Mouse (Mus musculus): Measurements from ENCODE around the gene Nudt21.
A peak's percentile ranks its signal among the peaks of the same experiment; 100 is the strongest.

The Nudt21 gene

GRCm38 (mm10) chr8:94004139-94004538 is 32.7 kb downstream of the Nudt21 start:
- ATAC-seq (ENCODE audit: low TSS enrichment) = peak; percentile 87

GRCm38 (mm10) chr8:93998961-93999360 is 37.9 kb downstream of the Nudt21 start:
- ATAC-seq (ENCODE audit: low TSS enrichment) = no peak

GRCm38 (mm10) chr8:93989739-93990138 is 47.1 kb downstream of the Nudt21 start:
- ATAC-seq (ENCODE audit: low TSS enrichment) = no peak

- ATAC-seq (ENCODE audit: low TSS enrichment) = no peak
These were observed 52.1 kb downstream of the Nudt21 start for GRCm38 (mm10) chr8:93984731-93985130.

GRCm38 (mm10) chr8:93983827-93984226 is 53.0 kb downstream of the Nudt21 start:
- ATAC-seq (ENCODE audit: low TSS enrichment) = peak; percentile 64

- 0 out of 2 replicates have a peak, but pooled peaks have one; percentile 38 for ATAC-seq (ENCODE audit: low TSS enrichment)
These were observed 55.1 kb downstream of the Nudt21 start for GRCm38 (mm10) chr8:93981679-93982215.

- ATAC-seq (ENCODE audit: low TSS enrichment) = no peak
These were observed 56.7 kb downstream of the Nudt21 start for GRCm38 (mm10) chr8:93980141-93980540.

GRCm38 (mm10) chr8:93976446-93977211 is 60.2 kb downstream of the Nudt21 start:
- ATAC-seq (ENCODE audit: low TSS enrichment) = no peak

GRCm38 (mm10) chr8:93975358-93975757 is 61.5 kb downstream of the Nudt21 start:
- ATAC-seq (ENCODE audit: low TSS enrichment) = no peak

- no peak for ATAC-seq (ENCODE audit: low TSS enrichment)
These were observed 62.1 kb downstream of the Nudt21 start for GRCm38 (mm10) chr8:93974602-93975186.

- no peak for ATAC-seq (ENCODE audit: low TSS enrichment)
These were observed 62.9 kb downstream of the Nudt21 start for GRCm38 (mm10) chr8:93973831-93974375.

GRCm38 (mm10) chr8:93972971-93973734 is 63.7 kb downstream of the Nudt21 start:
- ATAC-seq (ENCODE audit: low TSS enrichment) = peak; percentile 77

GRCm38 (mm10) chr8:93972211-93972610 is 64.6 kb downstream of the Nudt21 start:
- no peak for ATAC-seq (ENCODE audit: low TSS enrichment)

- ATAC-seq (ENCODE audit: low TSS enrichment) = no peak
These were observed 65.4 kb downstream of the Nudt21 start for GRCm38 (mm10) chr8:93971451-93971850.

GRCm38 (mm10) chr8:93969626-93970340 is 67.0 kb downstream of the Nudt21 start:
- ATAC-seq (ENCODE audit: low TSS enrichment) = no peak

GRCm38 (mm10) chr8:93968293-93968692 is 68.5 kb downstream of the Nudt21 start:
- ATAC-seq (ENCODE audit: low TSS enrichment) = no peak

All from frontal cortex, adult (tissue).